Mouse (Mus musculus) kidney, embryonic 14.5 days (tissue): ENCODE measurements at regions not wholly inside any gene's neighbourhood (a gene's known extent, or its start where the extent isn't known, plus 50 kb on each side); places are given as distances from the start of the nearest gene placed in this dataset.

Source experiments
- ATAC-seq: fragments of 200-750 bp; cut with Nextera tagmentation; 2 replicates; pipeline ENCODE4 v1.8.0; 2017; ENCODE audit warnings: moderate number of reproducible peaks, mild to moderate bottlenecking, moderate TSS enrichment, moderate library complexity; ENCODE audit not compliant: low FRiP score, low TSS enrichment
- H3K27ac ChIP-seq: fragments of 300-500 bp; sonication (generic); 2 replicates; pipeline ENCODE4 v1.5.1; 2014; ENCODE audit warnings: low read depth, mild to moderate bottlenecking, low read length, moderate library complexity, mixed read lengths
- H3K27me3 ChIP-seq: fragments of 300-500 bp; sonication (generic); 2 replicates; pipeline ENCODE4 v1.6.1; 2014; ENCODE audit warnings: mild to moderate bottlenecking, low read length; ENCODE audit not compliant: control insufficient read depth, insufficient read depth
- H3K36me3 ChIP-seq: fragments of 300-500 bp; sonication (generic); 2 replicates; pipeline ENCODE4 v1.6.1; 2014; ENCODE audit warnings: low read length, mixed read lengths; ENCODE audit not compliant: control insufficient read depth, insufficient read depth
- H3K4me1 ChIP-seq: fragments of 300-500 bp; sonication (generic); 2 replicates; pipeline ENCODE4 v1.6.1; 2014; ENCODE audit warnings: low read length, mixed read lengths; ENCODE audit not compliant: control insufficient read depth, insufficient read depth
- H3K4me2 ChIP-seq: fragments of 300-500 bp; sonication (generic); replicated peaks from 2 replicates; pipeline ENCODE4 v1.6.1; 2014; ENCODE audit warnings: low read depth, mild to moderate bottlenecking, low read length
- H3K4me3 ChIP-seq: fragments of 300-500 bp; sonication (generic); 2 replicates; pipeline ENCODE4 v1.5.1; 2014; ENCODE audit warnings: mild to moderate bottlenecking, low read length
- H3K9ac ChIP-seq: fragments of 300-500 bp; sonication (generic); 2 replicates; pipeline ENCODE4 v1.6.1; 2014; ENCODE audit warnings: low read depth, mild to moderate bottlenecking, low read length, moderate library complexity
- H3K9me3 ChIP-seq: fragments of 300-500 bp; sonication (generic); 2 replicates; pipeline ENCODE4 v1.6.1; 2016; ENCODE audit warnings: low read length; ENCODE audit not compliant: control insufficient read depth
- WGBS: fragments of 180-500 bp; shearing (Covaris S2); extraction: QIAGEN DNeasy Blood & Tissue Kit; methylation state at CpG from one replicate; pipeline ENCODE4 v1.1.7; 2014; 5-methylcytosine and 5-hydroxymethylcytosine counted together

- Histone ChIP-seq H3K4me1 (no peaks in the 10 kb centered on the region), H3K27ac (no peak overlapping the region), H3K9me3 (no peaks in the 10 kb centered on the region), H3K36me3 (no peaks in the 10 kb centered on the region), H3K9ac (no peak overlapping the region), H3K4me2 (no peak overlapping the region), H3K27me3 (no peaks in the 10 kb centered on the region), H3K4me3 (no peak overlapping the region)
- no peak for ATAC-seq
Observed at GRCm38 (mm10) chr9:57325962-57326361, 63.5 kb upstream of the 1700017B05Rik start.

- Histone ChIP-seq H3K27me3 (no peaks in the 10 kb centered on the region), H3K36me3 (no peaks in the 10 kb centered on the region), H3K4me2 (no peak overlapping the region), H3K9ac (no peak overlapping the region), H3K4me1 (no peaks in the 10 kb centered on the region), H3K4me3 (no peak overlapping the region), H3K27ac (no peak overlapping the region), H3K9me3 (peaks cover 3% of the 10 kb centered on the region; the same call in 1 of the 2 replicates)
- no peak for ATAC-seq
- WGBS, result 55% methylated on average over 2 of the region's 2 CpGs
Observed at GRCm38 (mm10) chr9:57319009-57319408, 56.6 kb upstream of the 1700017B05Rik start.

- H3K27me3 ChIP-seq, result no peaks in the 10 kb centered on the region
- H3K27ac ChIP-seq, result no peak overlapping the region
- no peaks in the 10 kb centered on the region for H3K36me3 ChIP-seq
- H3K4me2 ChIP-seq, result no peak overlapping the region
- H3K4me3 ChIP-seq, result no peak overlapping the region
- H3K4me1 ChIP-seq, result no peaks in the 10 kb centered on the region
- no peak for ATAC-seq
- H3K9ac ChIP-seq, result no peak overlapping the region
- peaks cover 3% of the 10 kb centered on the region; the same call in 1 of the 2 replicates for H3K9me3 ChIP-seq
- WGBS, result 86% methylated on average over 13 of the region's 13 CpGs
Observed at GRCm38 (mm10) chr9:57317531-57318201, 55.3 kb upstream of the 1700017B05Rik start.

GRCm38 (mm10) chr9:57315032-57315660, 52.7 kb upstream of the 1700017B05Rik start:
- Histone ChIP-seq H3K27ac (no peak overlapping the region), H3K9me3 (peaks cover 3% of the 10 kb centered on the region; the same call in 1 of the 2 replicates), H3K4me1 (no peaks in the 10 kb centered on the region), H3K9ac (no peak overlapping the region), H3K36me3 (no peaks in the 10 kb centered on the region), H3K27me3 (no peaks in the 10 kb centered on the region), H3K4me2 (no peak overlapping the region), H3K4me3 (no peak overlapping the region)
- WGBS, result 38% methylated on average over 7 of the region's 7 CpGs
- ATAC-seq, result peak; percentile 78

- no peak for ATAC-seq
- no peaks in the 10 kb centered on the region for H3K27me3 ChIP-seq
- no peak overlapping the region for H3K27ac ChIP-seq
- H3K4me2 ChIP-seq, result no peak overlapping the region
- 87% methylated on average over 5 of the region's 5 CpGs for WGBS
- H3K9me3 ChIP-seq, result peaks cover 3% of the 10 kb centered on the region; the same call in 1 of the 2 replicates
- no peaks in the 10 kb centered on the region for H3K36me3 ChIP-seq
- no peak overlapping the region for H3K4me3 ChIP-seq
- H3K4me1 ChIP-seq, result no peaks in the 10 kb centered on the region
- no peak overlapping the region for H3K9ac ChIP-seq
Observed at GRCm38 (mm10) chr9:57313876-57314275, 51.5 kb upstream of the 1700017B05Rik start.

DNA sequence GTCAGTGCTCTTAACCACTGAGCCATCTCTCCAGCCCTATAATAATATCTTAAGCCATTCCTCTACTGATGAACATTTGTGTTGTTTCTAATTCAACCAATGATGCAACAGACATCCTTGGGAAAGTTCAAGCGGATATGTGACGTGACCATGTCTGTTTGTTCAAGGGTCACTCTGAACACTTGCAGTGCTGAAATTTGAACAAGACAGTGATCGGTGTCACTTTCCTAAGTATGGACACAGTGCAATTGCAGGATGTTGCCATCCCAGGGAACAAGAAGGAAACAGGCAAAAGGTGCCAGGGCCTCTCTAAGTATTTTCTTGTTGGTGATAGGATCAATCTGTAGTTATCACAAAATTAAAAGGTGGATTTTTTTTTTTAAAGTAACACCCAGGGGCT, 50.1 kb upstream of the 1700017B05Rik start:
- Histone ChIP-seq H3K27me3 (no peaks in the 10 kb centered on the region), H3K4me2 (no peak overlapping the region), H3K4me3 (no peak overlapping the region), H3K27ac (no peak overlapping the region), H3K4me1 (no peaks in the 10 kb centered on the region), H3K9me3 (peaks cover 3% of the 10 kb centered on the region; the same call in 1 of the 2 replicates), H3K9ac (no peak overlapping the region), H3K36me3 (no peaks in the 10 kb centered on the region)
- no peak for ATAC-seq
- 97% methylated on average over 3 of the region's 3 CpGs for WGBS
